Mouse (Mus musculus) right cerebral cortex, postnatal 10 days (tissue): ENCODE data around the gene Itgb8.

Source experiments
- DNase-seq, 2 experiments: peaks; one replicate each; pipeline ENCODE4 v3.0.0; 2021; ENCODE audit warnings: low spot score in 2 of 2

Itgb8 gene

GRCm38 (mm10) chr12:119238696-119239415, at the start of gene Itgb8:
Itgb8 (minus strand) TSS chr12:119238802.
- DNase-seq = peak; percentile 91 to 92

- no peak for DNase-seq
Measured at GRCm38 (mm10) chr12:119276282-119276681, 37.7 kb upstream of the Itgb8 start.

GRCm38 (mm10) chr12:119273605-119274004, 35.0 kb upstream of the Itgb8 start:
- no peak for DNase-seq

GRCm38 (mm10) chr12:119271964-119272363, 33.4 kb upstream of the Itgb8 start:
- no peak for DNase-seq

- no peak for DNase-seq
Measured at GRCm38 (mm10) chr12:119270036-119270435, 31.4 kb upstream of the Itgb8 start.

GRCm38 (mm10) chr12:119268723-119269122, 30.1 kb upstream of the Itgb8 start:
- no peak for DNase-seq

GRCm38 (mm10) chr12:119264506-119264905, 25.9 kb upstream of the Itgb8 start:
- no peak for DNase-seq

GRCm38 (mm10) chr12:119248581-119248980, 10.0 kb upstream of the Itgb8 start:
- no peak for DNase-seq

- DNase-seq = no peak
Measured at GRCm38 (mm10) chr12:119241071-119241470, 2.5 kb upstream of the Itgb8 start.

- DNase-seq = peak; percentile 79 to 84
Measured at GRCm38 (mm10) chr12:119237921-119238695, 494 bp downstream of the Itgb8 start.

- DNase-seq = peak in 1 of 2 experiments; percentile 40
Measured at GRCm38 (mm10) chr12:119237241-119237920, 1.2 kb downstream of the Itgb8 start.

GRCm38 (mm10) chr12:119231831-119232230, 6.8 kb downstream of the Itgb8 start:
- DNase-seq = peak in 1 of 2 experiments; percentile 3

GRCm38 (mm10) chr12:119230444-119230843, 8.2 kb downstream of the Itgb8 start:
- DNase-seq = no peak

- no peak for DNase-seq
Measured at GRCm38 (mm10) chr12:119229601-119230000, 9.0 kb downstream of the Itgb8 start.

- DNase-seq = peak in 1 of 2 experiments; percentile 3
Measured at GRCm38 (mm10) chr12:119227898-119228297, 10.7 kb downstream of the Itgb8 start.

- DNase-seq = no peak
Measured at GRCm38 (mm10) chr12:119224699-119225098, 13.9 kb downstream of the Itgb8 start.

GRCm38 (mm10) chr12:119219409-119219808, 19.2 kb downstream of the Itgb8 start:
- DNase-seq = peak; percentile 50 to 57

- DNase-seq = no peak
Measured at GRCm38 (mm10) chr12:119217700-119218265, 20.8 kb downstream of the Itgb8 start.

GRCm38 (mm10) chr12:119215225-119215624, 23.4 kb downstream of the Itgb8 start:
- peak in 1 of 2 experiments; percentile 2 for DNase-seq

- no peak for DNase-seq
Measured at GRCm38 (mm10) chr12:119211533-119211932, 27.1 kb downstream of the Itgb8 start.

- DNase-seq = no peak
Measured at GRCm38 (mm10) chr12:119210590-119210989, 28.0 kb downstream of the Itgb8 start.

GRCm38 (mm10) chr12:119210073-119210425, 28.6 kb downstream of the Itgb8 start:
- no peak for DNase-seq
